Comparison of ENCODE assay signal across 8 mouse cellular contexts in genomic region chr11:120850331-120851030, GRCm38 (mm10). TPM values are rescaled to one million over a fixed set of nuclear protein-coding genes. Genes with fewer than 3 reads are reported as not detected.
A peak's percentile ranks its signal among the peaks of the same experiment; 100 is the strongest.
DNase-seq lines count a peak whose midpoint lies in the region; ATAC-seq and TF ChIP-seq lines count a peak whose summit lies in the region.
"Had no signal": no experiment of that assay in that cellular context is flagged by ENCODE, and none has a peak within 500 bp of the region (broad histone marks: within the 10 kb centered on the region; RNA-seq: fewer than 3 reads in every experiment).

No protein-coding gene starts in this region.

- H3K36me3 ChIP-seq in MEL (ENCODE audit: control insufficient read depth in 1 of 2, insufficient read depth in 2 of 2, low read length in 2 of 2): peaks cover 0 to 9% of the 10 kb centered on the region in 2 experiments; a peak in 2 of 4 replicates
- no peaks in the 10 kb centered on the region for H3K36me3 ChIP-seq in intestine, embryonic 16.5 days (ENCODE audit: control insufficient read depth, insufficient read depth, low read length)

- TF ChIP-seq CTCF in MEL (IDR thresholded peaks at IDR 0.05 in 2 of 3, conservative IDR thresholded peaks at IDR 0.05 in 1 of 3; ENCODE audit: control insufficient read depth in 1 of 3, insufficient read depth in 1 of 3, low read depth in 2 of 3, low read length in 3 of 3, poor library complexity in 1 of 3, severe bottlenecking in 1 of 3): no peak

- 50% methylated on average over 2 of the region's 2 CpGs for WGBS in intestine, embryonic 16.5 days

- TF ChIP-seq POLR2A in MEL (IDR thresholded peaks at IDR 0.05; ENCODE audit: control insufficient read depth in 1 of 2, insufficient read depth in 1 of 2, low read depth in 1 of 2, low read length in 2 of 2, poor library complexity in 1 of 2): peak; percentile 15 to 53; a peak in 1 of 4 replicates

- no peak overlapping the region for H3K4me3 ChIP-seq in MEL (ENCODE audit: control insufficient read depth in 1 of 2, insufficient read depth in 1 of 2, low read depth in 2 of 2, low read length in 2 of 2)
- H3K4me3 ChIP-seq in intestine, embryonic 16.5 days (ENCODE audit: low read length): no peak overlapping the region
- H3K4me3 ChIP-seq: embryonic facial prominence, embryonic 13.5 days had no signal

- no peaks in the 10 kb centered on the region for H3K79me2 ChIP-seq in MEL (ENCODE audit: control insufficient read depth, insufficient read depth, low read length, poor library complexity)

- H3K9ac ChIP-seq in MEL (ENCODE audit: control insufficient read depth, low read depth, low read length, poor library complexity, severe bottlenecking): peak overlapping the region; percentile 37
- H3K9ac ChIP-seq in intestine, embryonic 16.5 days (ENCODE audit: low read depth, low read length): no peak overlapping the region
- H3K9ac ChIP-seq: embryonic facial prominence, embryonic 13.5 days had no signal

- H3K27ac ChIP-seq in MEL (ENCODE audit: control insufficient read depth, low read depth, low read length): peak overlapping the region; percentile 27
- peak overlapping the region; percentile 48 for H3K27ac ChIP-seq in intestine, embryonic 16.5 days (ENCODE audit: low read length)
- H3K27ac ChIP-seq: embryonic facial prominence, embryonic 13.5 days had no signal

- H3K27me3 ChIP-seq in MEL (ENCODE audit: control insufficient read depth in 1 of 2, insufficient read depth in 2 of 2, low read length in 2 of 2): no peaks in the 10 kb centered on the region
- H3K27me3 ChIP-seq in intestine, embryonic 16.5 days (replicated peaks; ENCODE audit: control insufficient read depth, insufficient read depth, low read length): no peaks in the 10 kb centered on the region
- H3K27me3 ChIP-seq: embryonic facial prominence, embryonic 13.5 days had no signal

- H3K4me2 ChIP-seq in intestine, embryonic 16.5 days (ENCODE audit: low read depth, low read length): no peak overlapping the region
- H3K4me2 ChIP-seq: embryonic facial prominence, embryonic 13.5 days had no signal

- TF ChIP-seq RAD21 in MEL (IDR thresholded peaks at IDR 0.05; ENCODE audit: low read depth, low read length): no peak

- no peaks in the 10 kb centered on the region for H3K9me3 ChIP-seq in MEL (replicated peaks; ENCODE audit: insufficient read depth, low read length)
- H3K9me3 ChIP-seq in intestine, embryonic 16.5 days (ENCODE audit: control insufficient read depth, low read length): no peaks in the 10 kb centered on the region
- H3K9me3 ChIP-seq: embryonic facial prominence, embryonic 13.5 days had no signal

- peak; percentile 82 for ATAC-seq in intestine, embryonic 16.5 days
- ATAC-seq in megakaryocyte, adult 5-6 weeks (ENCODE audit: poor library complexity, severe bottlenecking): peak; percentile 93

- TF ChIP-seq EP300 in MEL (IDR thresholded peaks at IDR 0.05; ENCODE audit: low read depth in 1 of 2, low read length in 2 of 2): no peak

- DNase-seq in CD4-positive, CD25-positive, alpha-beta regulatory T cell, adult 2 months (ENCODE audit: low read depth, low spot score): peak; percentile 53
- DNase-seq in MEL (ENCODE audit: low read depth, low spot score): peak; percentile 83
- no peak for DNase-seq in layer of hippocampus, adult 9-11 months
- DNase-seq in cerebellum, adult 11 months: no peak
- DNase-seq in adrenal gland, adult 18-20 months (ENCODE audit: low spot score in 2 of 2): no peak

- H3K4me1 ChIP-seq in MEL (ENCODE audit: control insufficient read depth in 1 of 2, insufficient read depth in 2 of 2, low read length in 2 of 2): peaks cover 9 to 14% of the 10 kb centered on the region in 2 experiments
- peaks cover 30% of the 10 kb centered on the region for H3K4me1 ChIP-seq in intestine, embryonic 16.5 days (ENCODE audit: control insufficient read depth, insufficient read depth, low read length)
- H3K4me1 ChIP-seq: embryonic facial prominence, embryonic 13.5 days had no signal

TF ChIP-seq in MEL, 35 proteins besides CTCF, POLR2A, EP300 and RAD21:
- TF ChIP-seq ZNF384 (IDR thresholded peaks at IDR 0.05; ENCODE audit: low read depth, low read length) (peak; percentile 83), MXI1 (IDR thresholded peaks at IDR 0.05; ENCODE audit: low read depth, low read length) (0 out of 2 replicates have a peak, but pooled peaks have one; percentile 32), SIN3A (IDR thresholded peaks at IDR 0.05; ENCODE audit: low read length) (0 out of 2 replicates have a peak, but pooled peaks have one; percentile 46), ZC3H11A (IDR thresholded peaks at IDR 0.05; ENCODE audit: low read depth, low read length) (no peak), GABPA (IDR thresholded peaks at IDR 0.05; ENCODE audit: low read depth, low read length) (no peak), MAZ (IDR thresholded peaks at IDR 0.05; ENCODE audit: low read depth, low read length) (peak; percentile 36; the same call in 1 of the 2 replicates), ELF1 (IDR thresholded peaks at IDR 0.05; ENCODE audit: low read depth, low read length) (peak; percentile 70)
TF ChIP-seq in MEL: peak in this region for 5.

RNA-seq across cellular contexts. Expression of gene Fasn, which starts 26.1 kb away (rescaled TPM):
- total RNA-seq in MEL (2012; rRNA removed): 317 and 342 TPM in 2 replicates
- 100 to 1,000 TPM; 256 to 313 TPM for polyA plus RNA-seq in MEL (2012; ENCODE audit: insufficient read depth in 1 of 2, insufficient read length in 2 of 2, low read depth in 1 of 2, low replicate concordance in 2 of 2, missing spikeins in 1 of 2)
- polyA plus RNA-seq in intestine, embryonic 16.5 days (2015; fragmentation: Nextera tagmentation; extraction: Ambion mirVana): 42.0 and 47.6 TPM in 2 replicates
- 14.0 and 19.2 TPM in 2 replicates for total RNA-seq in megakaryocyte, adult 5-6 weeks (2015)
- total RNA-seq in megakaryocyte, adult 5-6 weeks (2017): 10.5 and 13.3 TPM in 2 replicates
- 1,000 to 10,000 TPM; 2,155 to 5,020 TPM for total RNA-seq in adrenal gland, adult 18-20 months (2021)

RNA-seq across cellular contexts. Expression of gene Dus1l, which starts 54.3 kb away (rescaled TPM):
- 190 and 203 TPM in 2 replicates for total RNA-seq in MEL (2012; rRNA removed)
- 100 to 1,000 TPM in 1 of 2 experiments, not detected in 1; 171 TPM for polyA plus RNA-seq in MEL (2012; ENCODE audit: insufficient read depth in 1 of 2, insufficient read length in 2 of 2, low read depth in 1 of 2, low replicate concordance in 2 of 2, missing spikeins in 1 of 2)
- 78.6 and 82.0 TPM in 2 replicates for polyA plus RNA-seq in intestine, embryonic 16.5 days (2015; fragmentation: Nextera tagmentation; extraction: Ambion mirVana)
- 46.1 and 51.8 TPM in 2 replicates for total RNA-seq in megakaryocyte, adult 5-6 weeks (2015)
- 24.0 and 31.1 TPM in 2 replicates for total RNA-seq in megakaryocyte, adult 5-6 weeks (2017)
- total RNA-seq in adrenal gland, adult 18-20 months (2021): 10 to 100 TPM; 47.8 to 57.2 TPM

Comparison
In these comparisons a context has a peak if more than half of its experiments do, and no peak if none do; other contexts are left out.
1. DNase-seq: peak in CD4-positive, CD25-positive, alpha-beta regulatory T cell, adult 2 months (single experiment) and MEL (single experiment); none in layer of hippocampus, adult 9-11 months (single experiment), cerebellum, adult 11 months (single experiment) and adrenal gland, adult 18-20 months (0 of 2).
2. RNA of gene Fasn, which starts 26.1 kb away (total RNA-seq): 2,155 to 5,020 TPM in adrenal gland, adult 18-20 months and 317 to 342 TPM in MEL; 10.5 to 19.2 TPM in megakaryocyte, adult 5-6 weeks; every median in the first group is over 10 times any median in the second.